Mouse (Mus musculus): ENCODE data around the gene 1700001P01Rik. TPM values are rescaled to one million over a fixed set of nuclear protein-coding genes. Genes with fewer than 3 reads are reported as not detected.

The 1700001P01Rik gene
- total and polyA plus RNA-seq, 3 experiments, result 0.47 TPM; not detected in 2

DNA sequence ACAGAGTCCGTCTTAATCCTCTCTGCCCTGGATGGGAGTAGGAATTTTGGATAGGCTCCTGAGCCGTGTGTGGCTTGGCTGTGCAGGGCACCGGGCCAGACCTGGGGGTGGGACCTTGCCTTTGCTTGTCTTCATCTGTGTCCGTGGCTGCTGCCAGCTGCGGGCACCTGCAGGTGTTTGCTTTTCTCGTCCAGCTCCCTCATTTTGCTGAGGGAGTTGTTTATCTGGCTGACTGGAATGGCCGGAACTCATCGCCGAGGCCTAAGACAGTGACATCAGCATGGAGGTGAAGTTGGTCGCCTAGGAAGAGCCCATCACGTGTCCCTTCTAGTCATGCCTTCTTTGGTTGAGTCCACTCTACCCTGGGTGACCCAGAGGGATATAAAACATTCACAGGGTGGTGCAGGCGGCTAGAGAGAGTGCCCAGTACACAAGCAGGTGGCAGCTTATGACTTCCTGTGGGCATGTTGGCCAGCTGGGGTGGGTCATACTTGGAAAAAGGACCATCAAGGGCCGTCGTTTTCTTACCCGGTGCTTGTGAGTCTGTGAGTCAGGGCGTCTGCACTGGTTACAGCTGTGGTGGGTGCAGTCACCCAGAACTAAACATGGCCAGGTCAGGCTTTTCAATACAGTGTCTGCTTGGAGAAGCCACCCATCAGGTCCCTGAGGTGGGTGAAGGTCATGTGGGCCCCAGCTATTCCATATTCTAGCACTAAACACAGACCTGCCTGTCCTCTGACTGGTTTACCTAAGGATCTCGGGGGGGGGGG is 38.2 kb upstream of the 1700001P01Rik start:
- Histone ChIP-seq H3K27me3 (replicated peaks) (no peaks in the 10 kb centered on the region), H3K4me1 (ENCODE audit: control insufficient read depth in 1 of 2, insufficient read depth in 2 of 2) (peaks cover 10 to 70% of the 10 kb centered on the region in 2 experiments), H3K9me3 (replicated peaks; ENCODE audit: low read length) (no peaks in the 10 kb centered on the region), H3K4me3 (replicated peaks in 1 of 3; ENCODE audit: low read depth in 2 of 3, low read length in 2 of 3, poor library complexity in 1 of 3) (no peak overlapping the region), H3K79me2 (replicated peaks; ENCODE audit: control insufficient read depth, extremely low read depth, insufficient read depth, poor library complexity, severe bottlenecking) (no peaks in the 10 kb centered on the region), H3K27ac (ENCODE audit: insufficient read depth, low read depth) (no peak overlapping the region), H3K36me3 (replicated peaks in 1 of 2; ENCODE audit: control insufficient read depth in 1 of 2, insufficient read depth in 1 of 2, low read length in 1 of 2) (peaks cover 0 to 82% of the 10 kb centered on the region in 2 experiments), H3K4me2 (ENCODE audit: insufficient read depth, low read depth, poor library complexity, severe bottlenecking) (no peak overlapping the region), H3K9ac (ENCODE audit: insufficient read depth, low read depth) (no peak overlapping the region)
- no peak for TF ChIP-seq TBP (conservative IDR thresholded peaks at IDR 0.05; ENCODE audit: low read depth, low read length)
- TF ChIP-seq SMC3 (IDR thresholded peaks at IDR 0.05; ENCODE audit: low read depth, low read length), result no peak
- TF ChIP-seq GABPA (IDR thresholded peaks at IDR 0.05; ENCODE audit: insufficient replicate concordance, low read depth, low read length), result no peak
- TF ChIP-seq MAFK (IDR thresholded peaks at IDR 0.05; ENCODE audit: insufficient replicate concordance, low read length), result no peak
- TF ChIP-seq MYC (IDR thresholded peaks at IDR 0.05; ENCODE audit: low read depth, low read length), result no peak
- TF ChIP-seq HCFC1 (IDR thresholded peaks at IDR 0.05; ENCODE audit: low read depth, low read length), result no peak
- no peak for TF ChIP-seq ZNF384 (IDR thresholded peaks at IDR 0.05; ENCODE audit: low read depth, low read length)
- no peak for TF ChIP-seq NRF1 (IDR thresholded peaks at IDR 0.05; ENCODE audit: low read depth, low read length)
- TF ChIP-seq SIN3A (IDR thresholded peaks at IDR 0.05; ENCODE audit: low read length), result no peak
- TF ChIP-seq MAZ (IDR thresholded peaks at IDR 0.05; ENCODE audit: low read depth, low read length), result no peak
- TF ChIP-seq POLR2AphosphoS2 (IDR thresholded peaks at IDR 0.05; ENCODE audit: low read depth, low read length), result no peak
- no peak for TF ChIP-seq PAX5 (IDR thresholded peaks at IDR 0.05; ENCODE audit: low read length)
- no peak for TF ChIP-seq UBTF (IDR thresholded peaks at IDR 0.05; ENCODE audit: low read depth, low read length)
- no peak for TF ChIP-seq CHD1 (IDR thresholded peaks at IDR 0.05; ENCODE audit: low read depth, low read length)
- no peak for TF ChIP-seq TCF12 (IDR thresholded peaks at IDR 0.05; ENCODE audit: low read depth, low read length)
- TF ChIP-seq ELF1 (IDR thresholded peaks at IDR 0.05; ENCODE audit: low read depth, low read length), result no peak
- no peak for DNase-seq (ENCODE audit: extremely low read depth)
- dilution Hi-C loops (cut with MboI; ENCODE audit: extremely low pct_ligation_motif_present, extremely low pct_unique_long_range_greater_than_20kb, low sequenced_read_pairs), result no loop called here
- in situ Hi-C loops (cut with MboI; ENCODE audit: low pct_ligation_motif_present, low pct_unique_long_range_greater_than_20kb, low sequenced_read_pairs), result no loop called here

GRCm38 (mm10) chr11:97813085-97813484 is 37.4 kb upstream of the 1700001P01Rik start:
- no peak overlapping the region for H3K27ac ChIP-seq (ENCODE audit: insufficient read depth, low read depth)
- in situ Hi-C loops (cut with MboI; ENCODE audit: low pct_ligation_motif_present, low pct_unique_long_range_greater_than_20kb, low sequenced_read_pairs) (no loop called here), dilution Hi-C loops (cut with MboI; ENCODE audit: extremely low pct_ligation_motif_present, extremely low pct_unique_long_range_greater_than_20kb, low sequenced_read_pairs) (no loop called here)
- peaks cover 0 to 82% of the 10 kb centered on the region in 2 experiments for H3K36me3 ChIP-seq (replicated peaks in 1 of 2; ENCODE audit: control insufficient read depth in 1 of 2, insufficient read depth in 1 of 2, low read length in 1 of 2)
- no peak for DNase-seq (ENCODE audit: extremely low read depth)
- H3K4me2 ChIP-seq (ENCODE audit: insufficient read depth, low read depth, poor library complexity, severe bottlenecking), result no peak overlapping the region
- TF ChIP-seq MXI1 (IDR thresholded peaks at IDR 0.05; ENCODE audit: low read depth, low read length), result no peak
- H3K27me3 ChIP-seq (replicated peaks), result no peaks in the 10 kb centered on the region
- no peaks in the 10 kb centered on the region for H3K9me3 ChIP-seq (replicated peaks; ENCODE audit: low read length)
- peaks cover 15 to 70% of the 10 kb centered on the region in 2 experiments for H3K4me1 ChIP-seq (ENCODE audit: control insufficient read depth in 1 of 2, insufficient read depth in 2 of 2)
- H3K4me3 ChIP-seq (replicated peaks in 1 of 3; ENCODE audit: low read depth in 2 of 3, low read length in 2 of 3, poor library complexity in 1 of 3), result no peak overlapping the region
- H3K9ac ChIP-seq (ENCODE audit: insufficient read depth, low read depth), result no peak overlapping the region
- H3K79me2 ChIP-seq (replicated peaks; ENCODE audit: control insufficient read depth, extremely low read depth, insufficient read depth, poor library complexity, severe bottlenecking), result no peaks in the 10 kb centered on the region
